Mouse (Mus musculus): ENCODE results near the gene Hspa1a. TPM values are rescaled to one million over a fixed set of nuclear protein-coding genes. Genes with fewer than 3 reads are reported as not detected.
"Not testable (repeated sequence)": the region's sequence is repeated elsewhere in the genome, so short reads cannot be mapped to it uniquely, and the experiment has no call there.

Gene Hspa1a
- polyA plus RNA-seq, 1 experiment: 214 TPM

GRCm38 (mm10) chr17:34994751-34995150 is 22.8 kb upstream of the Hspa1a start:
- TF ChIP-seq TAL1 (IDR thresholded peaks at IDR 0.05; ENCODE audit: low read length): no peak
- TF ChIP-seq GATA1 (IDR thresholded peaks at IDR 0.05; ENCODE audit: low read length): no peak
- H3K36me3 ChIP-seq (ENCODE audit: control insufficient read depth): peaks cover 77% of the 10 kb centered on the region

GRCm38 (mm10) chr17:34984218-34984617 is 12.3 kb upstream of the Hspa1a start:
- no peak overlapping the region for H3K4me3 ChIP-seq (replicated peaks)
- H3K27me3 ChIP-seq (ENCODE audit: control insufficient read depth): no peaks in the 10 kb centered on the region
- peaks cover 51% of the 10 kb centered on the region for H3K36me3 ChIP-seq (ENCODE audit: control insufficient read depth)
- TF ChIP-seq GATA1 (IDR thresholded peaks at IDR 0.05; ENCODE audit: low read length) (no peak), TAL1 (IDR thresholded peaks at IDR 0.05; ENCODE audit: low read length) (no peak)
- H3K9me3 ChIP-seq (ENCODE audit: control insufficient read depth, low read length): no peaks in the 10 kb centered on the region
- peaks cover 34% of the 10 kb centered on the region for H3K4me1 ChIP-seq (ENCODE audit: control insufficient read depth)

More at GRCm38 (mm10) chr17:34994751-34995150, 22.8 kb upstream of the Hspa1a start:
- Histone ChIP-seq H3K9me3 (ENCODE audit: control insufficient read depth, low read length) (no peaks in the 10 kb centered on the region), H3K4me3 (replicated peaks) (no peak overlapping the region), H3K4me1 (ENCODE audit: control insufficient read depth) (peaks cover 40% of the 10 kb centered on the region), H3K27me3 (ENCODE audit: control insufficient read depth) (no peaks in the 10 kb centered on the region)

- peaks cover 37% of the 10 kb centered on the region for H3K36me3 ChIP-seq (ENCODE audit: control insufficient read depth)
- TF ChIP-seq TAL1 (IDR thresholded peaks at IDR 0.05; ENCODE audit: low read length) (no peak), GATA1 (IDR thresholded peaks at IDR 0.05; ENCODE audit: low read length) (no peak)
- H3K4me3 ChIP-seq (replicated peaks): peak overlapping the region; percentile 98
Measured at GRCm38 (mm10) chr17:34982328-34982727, 10.4 kb upstream of the Hspa1a start.

GRCm38 (mm10) chr17:34981690-34982180 is 9.8 kb upstream of the Hspa1a start, which contains the start of gene Lsm2:
Gene Lsm2, plus strand, starts transcription at chr17:34981862.
- H3K4me1 ChIP-seq (ENCODE audit: control insufficient read depth): peaks cover 34% of the 10 kb centered on the region
- no peaks in the 10 kb centered on the region for H3K27me3 ChIP-seq (ENCODE audit: control insufficient read depth)
- H3K9me3 ChIP-seq (ENCODE audit: control insufficient read depth, low read length): peaks cover 4% of the 10 kb centered on the region; the same call in 1 of the 2 replicates
- peaks cover 33% of the 10 kb centered on the region for H3K36me3 ChIP-seq (ENCODE audit: control insufficient read depth)
- H3K4me3 ChIP-seq (replicated peaks): peak within 1 kb of the TSS; percentile 98
- TF ChIP-seq GATA1 (IDR thresholded peaks at IDR 0.05; ENCODE audit: low read length): no peak
- no peak for TF ChIP-seq TAL1 (IDR thresholded peaks at IDR 0.05; ENCODE audit: low read length)

More at GRCm38 (mm10) chr17:34982328-34982727, 10.4 kb upstream of the Hspa1a start:
- peaks cover 34% of the 10 kb centered on the region for H3K4me1 ChIP-seq (ENCODE audit: control insufficient read depth)
- no peaks in the 10 kb centered on the region for H3K27me3 ChIP-seq (ENCODE audit: control insufficient read depth)
- peaks cover 3% of the 10 kb centered on the region; the same call in 1 of the 2 replicates for H3K9me3 ChIP-seq (ENCODE audit: control insufficient read depth, low read length)

GRCm38 (mm10) chr17:34980655-34981054 is 8.7 kb upstream of the Hspa1a start:
- Histone ChIP-seq H3K4me3 (replicated peaks) (peak overlapping the region; percentile 98), H3K27me3 (ENCODE audit: control insufficient read depth) (no peaks in the 10 kb centered on the region), H3K9me3 (ENCODE audit: control insufficient read depth, low read length) (peaks cover 4% of the 10 kb centered on the region; the same call in 1 of the 2 replicates), H3K36me3 (ENCODE audit: control insufficient read depth) (peaks cover 22% of the 10 kb centered on the region), H3K4me1 (ENCODE audit: control insufficient read depth) (peaks cover 34% of the 10 kb centered on the region)
- TF ChIP-seq GATA1 (IDR thresholded peaks at IDR 0.05; ENCODE audit: low read length): no peak
- TF ChIP-seq TAL1 (IDR thresholded peaks at IDR 0.05; ENCODE audit: low read length): no peak

- Histone ChIP-seq H3K9me3 (ENCODE audit: control insufficient read depth, low read length) (peaks cover 4% of the 10 kb centered on the region; the same call in 1 of the 2 replicates), H3K4me1 (ENCODE audit: control insufficient read depth) (peaks cover 28% of the 10 kb centered on the region), H3K27me3 (ENCODE audit: control insufficient read depth) (no peaks in the 10 kb centered on the region), H3K36me3 (ENCODE audit: control insufficient read depth) (peaks cover 12% of the 10 kb centered on the region), H3K4me3 (replicated peaks) (no peak overlapping the region)
- TF ChIP-seq GATA1 (IDR thresholded peaks at IDR 0.05; ENCODE audit: low read length): no peak
Measured at GRCm38 (mm10) chr17:34979631-34980030, 7.7 kb upstream of the Hspa1a start.

GRCm38 (mm10) chr17:34978239-34978638 is 6.3 kb upstream of the Hspa1a start:
- no peak for TF ChIP-seq TAL1 (IDR thresholded peaks at IDR 0.05; ENCODE audit: low read length)
- no peak for TF ChIP-seq GATA1 (IDR thresholded peaks at IDR 0.05; ENCODE audit: low read length)
- peaks cover 22% of the 10 kb centered on the region for H3K4me1 ChIP-seq (ENCODE audit: control insufficient read depth)
- peaks cover 8% of the 10 kb centered on the region for H3K27me3 ChIP-seq (ENCODE audit: control insufficient read depth)
- H3K9me3 ChIP-seq (ENCODE audit: control insufficient read depth, low read length): peaks cover 4% of the 10 kb centered on the region; the same call in 1 of the 2 replicates
- peaks cover 6% of the 10 kb centered on the region for H3K36me3 ChIP-seq (ENCODE audit: control insufficient read depth)
- H3K4me3 ChIP-seq (replicated peaks): no peak overlapping the region

GRCm38 (mm10) chr17:34977000-34977399 is 5.0 kb upstream of the Hspa1a start:
- Histone ChIP-seq H3K4me1 (ENCODE audit: control insufficient read depth) (peaks cover 19% of the 10 kb centered on the region), H3K27me3 (ENCODE audit: control insufficient read depth) (peaks cover 19% of the 10 kb centered on the region), H3K9me3 (ENCODE audit: control insufficient read depth, low read length) (peaks cover 4% of the 10 kb centered on the region; the same call in 1 of the 2 replicates), H3K36me3 (ENCODE audit: control insufficient read depth) (peaks cover 6% of the 10 kb centered on the region), H3K4me3 (replicated peaks) (no peak overlapping the region)
- TF ChIP-seq TAL1 (IDR thresholded peaks at IDR 0.05; ENCODE audit: low read length) (no peak), GATA1 (IDR thresholded peaks at IDR 0.05; ENCODE audit: low read length) (no peak)

- Histone ChIP-seq H3K27me3 (ENCODE audit: control insufficient read depth) (peaks cover 25% of the 10 kb centered on the region), H3K9me3 (ENCODE audit: control insufficient read depth, low read length) (peaks cover 4% of the 10 kb centered on the region; the same call in 1 of the 2 replicates), H3K4me1 (ENCODE audit: control insufficient read depth) (peaks cover 18% of the 10 kb centered on the region), H3K36me3 (ENCODE audit: control insufficient read depth) (peaks cover 6% of the 10 kb centered on the region), H3K4me3 (replicated peaks) (no peak overlapping the region)
- TF ChIP-seq TAL1 (IDR thresholded peaks at IDR 0.05; ENCODE audit: low read length) (no peak), GATA1 (IDR thresholded peaks at IDR 0.05; ENCODE audit: low read length) (no peak)
Measured at GRCm38 (mm10) chr17:34975581-34976492, 3.9 kb upstream of the Hspa1a start.

GRCm38 (mm10) chr17:34971694-34972068 is 275 bp downstream of the Hspa1a start:
- not testable (repeated sequence) for H3K36me3 ChIP-seq (ENCODE audit: control insufficient read depth); H3K4me3 ChIP-seq (replicated peaks); H3K9me3 ChIP-seq (ENCODE audit: control insufficient read depth, low read length); H3K4me1 ChIP-seq (ENCODE audit: control insufficient read depth)
- H3K27me3 ChIP-seq (ENCODE audit: control insufficient read depth): peaks cover 60% of the 10 kb centered on the region

GRCm38 (mm10) chr17:34970850-34971249 is 1.1 kb downstream of the Hspa1a start:
- not testable (repeated sequence) for H3K9me3 ChIP-seq (ENCODE audit: control insufficient read depth, low read length); H3K36me3 ChIP-seq (ENCODE audit: control insufficient read depth); H3K4me3 ChIP-seq (replicated peaks); H3K4me1 ChIP-seq (ENCODE audit: control insufficient read depth)
- peaks cover 66% of the 10 kb centered on the region for H3K27me3 ChIP-seq (ENCODE audit: control insufficient read depth)

- not testable (repeated sequence) for H3K4me3 ChIP-seq (replicated peaks)
Measured at GRCm38 (mm10) chr17:34969822-34970221, 2.1 kb downstream of the Hspa1a start, which contains the start of gene Gm20481. Gene Gm20481, plus strand, starts transcription at chr17:34969912.

More at GRCm38 (mm10) chr17:34969822-34970221, 2.1 kb downstream of the Hspa1a start, which contains the start of gene Gm20481:
- H3K27me3 ChIP-seq (ENCODE audit: control insufficient read depth): peaks cover 76% of the 10 kb centered on the region
- not testable (repeated sequence) for H3K36me3 ChIP-seq (ENCODE audit: control insufficient read depth); H3K4me1 ChIP-seq (ENCODE audit: control insufficient read depth); H3K9me3 ChIP-seq (ENCODE audit: control insufficient read depth, low read length)
